Mouse (Mus musculus) MEL (cell line): ENCODE results near the gene 4933428G20Rik.

Experiments
- CTCF ChIP-seq, 3 experiments: IDR thresholded peaks in 2 of 3; conservative IDR thresholded peaks in 1 of 3; 2 replicates each; pipeline ENCODE4 v1.5.1; 2011 to 2012; ENCODE audit warnings: low read length in 3 of 3, low read depth in 2 of 3, mild to moderate bottlenecking in 2 of 3, improper control_type of control experiment in 1 of 3, inconsistent platforms in 1 of 3, mixed read lengths in 1 of 3, moderate library complexity in 1 of 3; ENCODE audit not compliant: control insufficient read depth in 1 of 3, insufficient read depth in 1 of 3, poor library complexity in 1 of 3, severe bottlenecking in 1 of 3
- EP300 ChIP-seq, 2 experiments: IDR thresholded peaks; 2 replicates each; pipeline ENCODE4 v1.6.1; 2011; ENCODE audit warnings: improper control_type of control experiment in 2 of 2, low read length in 2 of 2, low read depth in 1 of 2, mild to moderate bottlenecking in 1 of 2
- GATA1 ChIP-seq: IDR thresholded peaks from 2 replicates; pipeline ENCODE4 v1.6.1; 2011; ENCODE audit warnings: low read depth, low read length, improper control_type of control experiment
- POLR2AphosphoS2 ChIP-seq: IDR thresholded peaks from 2 replicates; pipeline ENCODE4 v1.6.1; 2011; ENCODE audit warnings: low read length, improper control_type of control experiment
- POLR2AphosphoS5 ChIP-seq: IDR thresholded peaks from 2 replicates; pipeline ENCODE4 v1.6.1; 2012; ENCODE audit warnings: low read depth, borderline replicate concordance, mild to moderate bottlenecking, inconsistent platforms, low read length, moderate library complexity, mixed read lengths
- SMC3 ChIP-seq: IDR thresholded peaks from 2 replicates; pipeline ENCODE4 v1.6.1; 2011; ENCODE audit warnings: low read depth, low read length, improper control_type of control experiment
- UBTF ChIP-seq: IDR thresholded peaks from 2 replicates; pipeline ENCODE4 v1.6.1; 2012; ENCODE audit warnings: low read depth, mild to moderate bottlenecking, inconsistent platforms, low read length, improper control_type of control experiment, moderate library complexity, borderline replicate concordance; ENCODE audit not compliant: insufficient read depth
- USF1 ChIP-seq: IDR thresholded peaks from 2 replicates; pipeline ENCODE4 v1.6.1; 2014; ENCODE audit warnings: low read depth, mild to moderate bottlenecking, inconsistent platforms, low read length, improper control_type of control experiment, moderate library complexity
- ZC3H11A ChIP-seq: IDR thresholded peaks from 2 replicates; pipeline ENCODE4 v1.6.1; 2012; ENCODE audit warnings: low read depth, mild to moderate bottlenecking, inconsistent platforms, low read length, improper control_type of control experiment

- TF ChIP-seq POLR2AphosphoS5: no peak
- no peak for TF ChIP-seq ZC3H11A
- no peak for TF ChIP-seq CTCF (IDR thresholded peaks at IDR 0.05 in 2 of 3, conservative IDR thresholded peaks at IDR 0.05 in 1 of 3; ENCODE audit: control insufficient read depth in 1 of 3, insufficient read depth in 1 of 3, low read depth in 2 of 3, low read length in 3 of 3, poor library complexity in 1 of 3, severe bottlenecking in 1 of 3)
- no peak for TF ChIP-seq UBTF
- TF ChIP-seq GATA1: no peak
- no peak for TF ChIP-seq USF1
- no peak for TF ChIP-seq EP300 (IDR thresholded peaks at IDR 0.05; ENCODE audit: low read depth in 1 of 2, low read length in 2 of 2)
- TF ChIP-seq POLR2AphosphoS2: no peak
- TF ChIP-seq SMC3: no peak
These were observed 43.7 kb upstream of the 4933428G20Rik start for GRCm38 (mm10) chr11:97543883-97544282.
